Mouse (Mus musculus): ENCODE results near the gene Ttll6.

Ttll6 gene

GRCm38 (mm10) chr11:96194961-96195640 is 61.5 kb downstream of the Ttll6 start:
- DNase-seq (ENCODE audit: low spot score) = no peak

- no peak for DNase-seq (ENCODE audit: low spot score)
Measured at GRCm38 (mm10) chr11:96195769-96196280, 62.2 kb downstream of the Ttll6 start.

- peak; percentile 33 for DNase-seq (ENCODE audit: low spot score)
Measured at GRCm38 (mm10) chr11:96198642-96199041, 65.1 kb downstream of the Ttll6 start.

- no peak for DNase-seq (ENCODE audit: low spot score)
Measured at GRCm38 (mm10) chr11:96199181-96200086, 65.8 kb downstream of the Ttll6 start.

- DNase-seq (ENCODE audit: low spot score) = no peak
Measured at GRCm38 (mm10) chr11:96200183-96200655, 66.6 kb downstream of the Ttll6 start.

- no peak for DNase-seq (ENCODE audit: low spot score)
Measured at GRCm38 (mm10) chr11:96201741-96202140, 68.2 kb downstream of the Ttll6 start.

- DNase-seq (ENCODE audit: low spot score) = no peak
Measured at GRCm38 (mm10) chr11:96202401-96203081, 69.0 kb downstream of the Ttll6 start.

GRCm38 (mm10) chr11:96203182-96203788 is 69.7 kb downstream of the Ttll6 start:
- no peak for DNase-seq (ENCODE audit: low spot score)

GRCm38 (mm10) chr11:96203789-96204186 is 70.2 kb downstream of the Ttll6 start:
- no peak for DNase-seq (ENCODE audit: low spot score)

GRCm38 (mm10) chr11:96204351-96204750 is 70.8 kb downstream of the Ttll6 start:
- no peak for DNase-seq (ENCODE audit: low spot score)

- no peak for DNase-seq (ENCODE audit: low spot score)
Measured at GRCm38 (mm10) chr11:96205426-96206131, 72.0 kb downstream of the Ttll6 start.

Data from T-cell, adult 2 months (primary cell).